Mouse (Mus musculus) CH12.LX (cell line): ENCODE results near the gene 6330409D20Rik.

Experiments used
- BHLHE40 ChIP-seq: IDR thresholded peaks from 2 replicates; pipeline ENCODE4 v1.6.1; 2011; ENCODE audit warnings: mild to moderate bottlenecking, low read depth, low read length, improper control_type of control experiment
- CHD2 ChIP-seq: IDR thresholded peaks from 2 replicates; pipeline ENCODE4 v1.6.1; 2011; ENCODE audit warnings: low read length, improper control_type of control experiment
- CTCF ChIP-seq, 2 experiments: IDR thresholded peaks in 1 of 2; conservative IDR thresholded peaks in 1 of 2; 2 replicates each; pipeline ENCODE4 v1.5.1; 2011 to 2012; ENCODE audit warnings: low read depth in 2 of 2, low read length in 2 of 2, improper control_type of control experiment in 1 of 2, inconsistent platforms in 1 of 2, mild to moderate bottlenecking in 1 of 2, moderate library complexity in 1 of 2
- EP300 ChIP-seq: IDR thresholded peaks from 2 replicates; pipeline ENCODE4 v1.6.1; 2011; ENCODE audit warnings: low read length, improper control_type of control experiment
- HCFC1 ChIP-seq: IDR thresholded peaks from 2 replicates; pipeline ENCODE4 v1.6.1; 2012; ENCODE audit warnings: low read depth, mild to moderate bottlenecking, inconsistent platforms, low read length, improper control_type of control experiment
- MAFK ChIP-seq: IDR thresholded peaks from 2 replicates; pipeline ENCODE4 v1.6.1; 2011; ENCODE audit warnings: low read length, improper control_type of control experiment; ENCODE audit not compliant: insufficient replicate concordance
- MAX ChIP-seq: IDR thresholded peaks from 2 replicates; pipeline ENCODE4 v1.6.1; 2011; ENCODE audit warnings: low read length, improper control_type of control experiment
- NRF1 ChIP-seq: IDR thresholded peaks from 2 replicates; pipeline ENCODE4 v1.6.1; 2014; ENCODE audit warnings: low read depth, mild to moderate bottlenecking, inconsistent platforms, low read length, improper control_type of control experiment, moderate library complexity
- POLR2A ChIP-seq: IDR thresholded peaks from 2 replicates; pipeline ENCODE4 v1.6.1; 2011; ENCODE audit warnings: low read depth, mild to moderate bottlenecking, improper control_type of control experiment, low read length
- SMC3 ChIP-seq: IDR thresholded peaks from 2 replicates; pipeline ENCODE4 v1.6.1; 2011; ENCODE audit warnings: low read depth, low read length, improper control_type of control experiment
- TBP ChIP-seq: conservative IDR thresholded peaks from 2 replicates; pipeline ENCODE4 v1.6.1; 2011; ENCODE audit warnings: low read depth, low read length, improper control_type of control experiment
- TCF12 ChIP-seq: IDR thresholded peaks from 2 replicates; pipeline ENCODE4 v1.6.1; 2014; ENCODE audit warnings: low read depth, mild to moderate bottlenecking, inconsistent platforms, low read length, improper control_type of control experiment
- UBTF ChIP-seq: IDR thresholded peaks from 2 replicates; pipeline ENCODE4 v1.6.1; 2012; ENCODE audit warnings: low read depth, mild to moderate bottlenecking, inconsistent platforms, low read length, improper control_type of control experiment, moderate library complexity
- USF1 ChIP-seq: IDR thresholded peaks from 2 replicates; pipeline ENCODE4 v1.6.1; 2014; ENCODE audit warnings: low read depth, mild to moderate bottlenecking, inconsistent platforms, low read length, improper control_type of control experiment

- TF ChIP-seq EP300 = no peak
- TF ChIP-seq CTCF (conservative IDR thresholded peaks at IDR 0.05 in 1 of 2, IDR thresholded peaks at IDR 0.05 in 1 of 2; ENCODE audit: low read depth in 2 of 2, low read length in 2 of 2) = no peak
- no peak for TF ChIP-seq POLR2A
- no peak for TF ChIP-seq UBTF
- no peak for TF ChIP-seq NRF1
- TF ChIP-seq TCF12 = no peak
- no peak for TF ChIP-seq USF1
- TF ChIP-seq MAFK = no peak
- TF ChIP-seq BHLHE40 = no peak
- TF ChIP-seq HCFC1 = no peak
- no peak for TF ChIP-seq SMC3
- TF ChIP-seq MAX = no peak
- no peak for TF ChIP-seq TBP
- TF ChIP-seq CHD2 = no peak
Observed at GRCm38 (mm10) chr2:32742173-32742531, 1.3 kb upstream of the 6330409D20Rik start.
